Mouse (Mus musculus) intestine, embryonic 14.5 days (tissue): ENCODE measurements around the gene Notch2. TPM values are rescaled to one million over a fixed set of nuclear protein-coding genes. Genes with fewer than 3 reads are reported as not detected.

Source experiments
- ATAC-seq: fragments of 200-750 bp; cut with Nextera tagmentation; replicated peaks from 2 replicates; pipeline ENCODE4 v1.8.0; 2017; ENCODE audit warnings: low read depth, moderate number of reproducible peaks, moderate TSS enrichment, moderate library complexity; ENCODE audit not compliant: low FRiP score, low TSS enrichment
- DNase-seq: peaks from one replicate; pipeline ENCODE4 v3.0.0-alpha.2; 2018; ENCODE audit warnings: low spot score
- H3K27ac ChIP-seq: fragments of 300-500 bp; sonication (generic); 2 replicates; pipeline ENCODE4 v1.5.1; 2014; ENCODE audit warnings: low read depth, mild to moderate bottlenecking, control low read depth
- H3K27me3 ChIP-seq: fragments of 300-500 bp; sonication (generic); replicated peaks from 2 replicates; pipeline ENCODE4 v1.6.1; 2014; ENCODE audit warnings: low read length, control low read depth; ENCODE audit not compliant: control insufficient read depth, insufficient read depth
- H3K36me3 ChIP-seq: fragments of 300-500 bp; sonication (generic); 2 replicates; pipeline ENCODE4 v1.6.1; 2014; ENCODE audit warnings: low read length, control low read depth; ENCODE audit not compliant: control insufficient read depth, insufficient read depth
- H3K4me1 ChIP-seq: fragments of 300-500 bp; sonication (generic); replicated peaks from 2 replicates; pipeline ENCODE4 v1.6.1; 2014; ENCODE audit warnings: low read length, control low read depth, mixed read lengths; ENCODE audit not compliant: control insufficient read depth, insufficient read depth
- H3K4me2 ChIP-seq: fragments of 300-500 bp; sonication (generic); 2 replicates; pipeline ENCODE4 v1.6.1; 2014; ENCODE audit warnings: low read length
- H3K4me3 ChIP-seq: fragments of 300-500 bp; sonication (generic); 2 replicates; pipeline ENCODE4 v1.5.1; 2014; ENCODE audit warnings: low read depth, low read length, control low read depth, mixed read lengths
- H3K9ac ChIP-seq: fragments of 300-500 bp; sonication (generic); 2 replicates; pipeline ENCODE4 v1.6.1; 2014; ENCODE audit warnings: mild to moderate bottlenecking, low read length
- H3K9me3 ChIP-seq: fragments of 300-500 bp; sonication (generic); 2 replicates; pipeline ENCODE4 v1.6.1; 2016; ENCODE audit warnings: low read length, control low read depth; ENCODE audit not compliant: control insufficient read depth
- WGBS: fragments of 180-500 bp; shearing (Covaris S2); extraction: QIAGEN DNeasy Blood & Tissue Kit; methylation state at CpG from one replicate; pipeline ENCODE4 v1.1.7; 2014; 5-methylcytosine and 5-hydroxymethylcytosine counted together
- polyA plus RNA-seq: library from polyadenylated mRNA; unstranded; fragments of >200 nt; fragmentation: Nextera tagmentation; extraction: Ambion mirVana; gene quantifications from 2 replicates; pipeline ENCODE4 v1.2.1, GENCODE M21; 2014

Gene Notch2
- polyA plus RNA-seq, 1 experiment from 2014 or later = 30.0 TPM

GRCm38 (mm10) chr3:97973306-97973705, 40.0 kb upstream of the Notch2 start:
- H3K27ac ChIP-seq = no peak overlapping the region

GRCm38 (mm10) chr3:97974197-97974770, 39.0 kb upstream of the Notch2 start:
- H3K36me3 ChIP-seq = no peaks in the 10 kb centered on the region
- DNase-seq = no peak
- no peaks in the 10 kb centered on the region for H3K9me3 ChIP-seq
- no peak overlapping the region for H3K9ac ChIP-seq
- 68% methylated on average over 6 of the region's 6 CpGs for WGBS
- no peak for ATAC-seq
- H3K4me1 ChIP-seq = peaks cover 18% of the 10 kb centered on the region
- H3K4me2 ChIP-seq = no peak overlapping the region
- H3K4me3 ChIP-seq = no peak overlapping the region
- H3K27me3 ChIP-seq = no peaks in the 10 kb centered on the region
- no peak overlapping the region for H3K27ac ChIP-seq

More at GRCm38 (mm10) chr3:97973306-97973705, 40.0 kb upstream of the Notch2 start:
- no peak overlapping the region for H3K9ac ChIP-seq
- no peaks in the 10 kb centered on the region for H3K36me3 ChIP-seq
- 56% methylated on average over 2 of the region's 2 CpGs for WGBS
- DNase-seq (no peak), ATAC-seq (no peak)
- H3K4me2 ChIP-seq = no peak overlapping the region
- H3K9me3 ChIP-seq = no peaks in the 10 kb centered on the region
- no peak overlapping the region for H3K4me3 ChIP-seq
- H3K27me3 ChIP-seq = no peaks in the 10 kb centered on the region
- H3K4me1 ChIP-seq = peaks cover 18% of the 10 kb centered on the region

GRCm38 (mm10) chr3:97976706-97977105, 36.6 kb upstream of the Notch2 start:
- no peak for ATAC-seq
- WGBS = 66% methylated on average over 6 of the region's 6 CpGs

GRCm38 (mm10) chr3:97978710-97979109, 34.6 kb upstream of the Notch2 start:
- Histone ChIP-seq H3K9me3 (no peaks in the 10 kb centered on the region), H3K4me2 (no peak overlapping the region), H3K27ac (no peak overlapping the region), H3K9ac (no peak overlapping the region), H3K4me1 (no peaks in the 10 kb centered on the region), H3K36me3 (no peaks in the 10 kb centered on the region), H3K4me3 (no peak overlapping the region), H3K27me3 (no peaks in the 10 kb centered on the region)
- DNase-seq = no peak
- WGBS = 62% methylated on average over 2 of the region's 2 CpGs
- no peak for ATAC-seq

More at GRCm38 (mm10) chr3:97976706-97977105, 36.6 kb upstream of the Notch2 start:
- Histone ChIP-seq H3K4me3 (no peak overlapping the region), H3K4me2 (no peak overlapping the region), H3K27ac (no peak overlapping the region), H3K9ac (no peak overlapping the region), H3K4me1 (peaks cover 10% of the 10 kb centered on the region), H3K36me3 (no peaks in the 10 kb centered on the region), H3K9me3 (no peaks in the 10 kb centered on the region), H3K27me3 (no peaks in the 10 kb centered on the region)
- DNase-seq = no peak

- Histone ChIP-seq H3K9me3 (no peaks in the 10 kb centered on the region), H3K4me2 (no peak overlapping the region), H3K27ac (no peak overlapping the region), H3K4me3 (no peak overlapping the region), H3K9ac (no peak overlapping the region), H3K36me3 (no peaks in the 10 kb centered on the region), H3K27me3 (no peaks in the 10 kb centered on the region), H3K4me1 (0 out of 2 replicates have a peak, but pooled peaks cover 3% of the 10 kb centered on the region)
- DNase-seq (no peak), ATAC-seq (no peak)
- WGBS = 94% methylated on average over 8 of the region's 8 CpGs
These were observed 32.5 kb upstream of the Notch2 start for GRCm38 (mm10) chr3:97980683-97981327.

- ATAC-seq = no peak
- WGBS = 54% methylated on average over 3 of the region's 3 CpGs
- no peak overlapping the region for H3K27ac ChIP-seq
These were observed 31.9 kb upstream of the Notch2 start for GRCm38 (mm10) chr3:97981376-97981906.

GRCm38 (mm10) chr3:97984870-97985506, 28.3 kb upstream of the Notch2 start:
- ATAC-seq = no peak
- no peak overlapping the region; the same call in 1 of the 2 replicates for H3K27ac ChIP-seq

More at GRCm38 (mm10) chr3:97981376-97981906, 31.9 kb upstream of the Notch2 start:
- no peak for DNase-seq
- Histone ChIP-seq H3K4me3 (no peak overlapping the region), H3K9ac (no peak overlapping the region), H3K9me3 (no peaks in the 10 kb centered on the region), H3K27me3 (no peaks in the 10 kb centered on the region), H3K4me1 (peaks cover 4% of the 10 kb centered on the region; the same call in 1 of the 2 replicates), H3K36me3 (no peaks in the 10 kb centered on the region), H3K4me2 (no peak overlapping the region)

GRCm38 (mm10) chr3:97985691-97986090, 27.6 kb upstream of the Notch2 start:
- no peak overlapping the region for H3K27ac ChIP-seq
- peaks cover 7% of the 10 kb centered on the region; the same call in 1 of the 2 replicates for H3K4me1 ChIP-seq
- no peak overlapping the region for H3K4me3 ChIP-seq
- H3K27me3 ChIP-seq = no peaks in the 10 kb centered on the region
- ATAC-seq (no peak), DNase-seq (no peak)
- WGBS = 83% methylated on average over 3 of the region's 3 CpGs
- H3K9me3 ChIP-seq = no peaks in the 10 kb centered on the region
- no peak overlapping the region for H3K4me2 ChIP-seq
- no peak overlapping the region for H3K9ac ChIP-seq
- no peaks in the 10 kb centered on the region for H3K36me3 ChIP-seq

More at GRCm38 (mm10) chr3:97984870-97985506, 28.3 kb upstream of the Notch2 start:
- Histone ChIP-seq H3K9me3 (no peaks in the 10 kb centered on the region), H3K4me1 (peaks cover 7% of the 10 kb centered on the region; the same call in 1 of the 2 replicates), H3K9ac (no peak overlapping the region), H3K4me2 (no peak overlapping the region), H3K4me3 (no peak overlapping the region), H3K27me3 (no peaks in the 10 kb centered on the region), H3K36me3 (no peaks in the 10 kb centered on the region)
- DNase-seq = no peak
- WGBS = 62% methylated on average over 10 of the region's 10 CpGs
